Mouse (Mus musculus) MEL (cell line): ENCODE measurements around the gene Fam57b. TPM values are rescaled to one million over a fixed set of nuclear protein-coding genes. Genes with fewer than 3 reads are reported as not detected.

Experiments used
- DNase-seq: peaks from one replicate; pipeline ENCODE4 v3.0.0; 2011; ENCODE audit warnings: low read depth, low spot score
- H3K27ac ChIP-seq: 2 replicates; pipeline ENCODE4 v1.5.1; 2012; ENCODE audit warnings: low read depth, mild to moderate bottlenecking, control low read depth, low read length, moderate library complexity; ENCODE audit not compliant: control insufficient read depth
- H3K27me3 ChIP-seq, 2 experiments: fragments of 150-350 bp in 1 of 2; sonication (generic) in 1 of 2; 2 replicates each; pipeline ENCODE4 v1.6.1; 2012; ENCODE audit warnings: low read length in 2 of 2, mild to moderate bottlenecking in 2 of 2, improper control_type of control experiment in 1 of 2, moderate library complexity in 1 of 2; ENCODE audit not compliant: insufficient read depth in 2 of 2, control insufficient read depth in 1 of 2
- H3K36me3 ChIP-seq, 2 experiments: 2 replicates each; pipeline ENCODE4 v1.6.1; 2012 to 2014; ENCODE audit warnings: low read length in 2 of 2, improper control_type of control experiment in 1 of 2, inconsistent platforms in 1 of 2, mild to moderate bottlenecking in 1 of 2; ENCODE audit not compliant: insufficient read depth in 2 of 2, control insufficient read depth in 1 of 2
- H3K4me1 ChIP-seq, 2 experiments: fragments of 150-350 bp in 1 of 2; sonication (generic) in 1 of 2; 2 replicates each; pipeline ENCODE4 v1.6.1; 2012; ENCODE audit warnings: low read length in 2 of 2, improper control_type of control experiment in 1 of 2, mild to moderate bottlenecking in 1 of 2; ENCODE audit not compliant: insufficient read depth in 2 of 2, control insufficient read depth in 1 of 2
- H3K4me3 ChIP-seq, 2 experiments: fragments of 150-350 bp in 1 of 2; sonication (generic) in 1 of 2; 2 replicates each; pipeline ENCODE4 v1.5.1; 2012; ENCODE audit warnings: low read depth in 2 of 2, low read length in 2 of 2, mild to moderate bottlenecking in 2 of 2, moderate library complexity in 2 of 2, control low read depth in 1 of 2, improper control_type of control experiment in 1 of 2; ENCODE audit not compliant: control insufficient read depth in 1 of 2, insufficient read depth in 1 of 2
- H3K79me2 ChIP-seq: 2 replicates; pipeline ENCODE4 v1.6.1; 2012; ENCODE audit warnings: mild to moderate bottlenecking, low read length, moderate library complexity; ENCODE audit not compliant: control insufficient read depth, poor library complexity, insufficient read depth
- H3K9ac ChIP-seq: 2 replicates; pipeline ENCODE4 v1.6.1; 2012; ENCODE audit warnings: low read depth, mild to moderate bottlenecking, control low read depth, low read length, moderate library complexity; ENCODE audit not compliant: control insufficient read depth, poor library complexity, severe bottlenecking
- H3K9me3 ChIP-seq: fragments of 150-350 bp; sonication (generic); replicated peaks from 2 replicates; pipeline ENCODE4 v1.6.1; 2012; ENCODE audit warnings: mild to moderate bottlenecking, low read length, improper control_type of control experiment, moderate library complexity; ENCODE audit not compliant: insufficient read depth
- E2F4 ChIP-seq: IDR thresholded peaks from 2 replicates; pipeline ENCODE4 v1.6.1; 2011; ENCODE audit warnings: low read depth, low read length, improper control_type of control experiment, borderline replicate concordance
- ELF1 ChIP-seq: IDR thresholded peaks from 2 replicates; pipeline ENCODE4 v1.6.1; 2014; ENCODE audit warnings: low read depth, mild to moderate bottlenecking, inconsistent platforms, low read length, improper control_type of control experiment, moderate library complexity
- ETS1 ChIP-seq: IDR thresholded peaks from 2 replicates; pipeline ENCODE4 v1.6.1; 2012; ENCODE audit warnings: low read depth, mild to moderate bottlenecking, inconsistent platforms, low read length, improper control_type of control experiment, moderate library complexity
- HCFC1 ChIP-seq: IDR thresholded peaks from 2 replicates; pipeline ENCODE4 v1.6.1; 2012; ENCODE audit warnings: low read depth, mild to moderate bottlenecking, inconsistent platforms, low read length, improper control_type of control experiment, moderate library complexity
- KAT2A ChIP-seq: conservative IDR thresholded peaks from 2 replicates; pipeline ENCODE4 v1.6.1; 2012; ENCODE audit warnings: low read depth, low read length, improper control_type of control experiment, inconsistent platforms
- MAFK ChIP-seq: IDR thresholded peaks from 2 replicates; pipeline ENCODE4 v1.6.1; 2011; ENCODE audit warnings: low read depth, mild to moderate bottlenecking, low read length, improper control_type of control experiment, borderline replicate concordance
- MAX ChIP-seq: IDR thresholded peaks from 2 replicates; pipeline ENCODE4 v1.6.1; 2011; ENCODE audit warnings: low read length, improper control_type of control experiment
- MAZ ChIP-seq: IDR thresholded peaks from 2 replicates; pipeline ENCODE4 v1.6.1; 2012; ENCODE audit warnings: low read depth, mild to moderate bottlenecking, inconsistent platforms, low read length, improper control_type of control experiment
- MEF2A ChIP-seq: IDR thresholded peaks from 2 replicates; pipeline ENCODE4 v1.6.1; 2014; ENCODE audit warnings: low read depth, mild to moderate bottlenecking, inconsistent platforms, low read length, improper control_type of control experiment; ENCODE audit not compliant: poor library complexity, insufficient replicate concordance, severe bottlenecking; ENCODE audit errors: extremely low read depth
- MYB ChIP-seq: IDR thresholded peaks from 2 replicates; pipeline ENCODE4 v1.6.1; 2011; ENCODE audit warnings: mild to moderate bottlenecking, low read depth, low read length, improper control_type of control experiment
- POLR2AphosphoS2 ChIP-seq: IDR thresholded peaks from 2 replicates; pipeline ENCODE4 v1.6.1; 2011; ENCODE audit warnings: low read length, improper control_type of control experiment
- POLR2AphosphoS5 ChIP-seq: IDR thresholded peaks from 2 replicates; pipeline ENCODE4 v1.6.1; 2012; ENCODE audit warnings: low read depth, borderline replicate concordance, mild to moderate bottlenecking, inconsistent platforms, low read length, moderate library complexity, mixed read lengths
- TAL1 ChIP-seq: IDR thresholded peaks from 2 replicates; pipeline ENCODE4 v1.6.1; 2012; ENCODE audit warnings: mild to moderate bottlenecking, inconsistent platforms, low read length, moderate library complexity, mixed read lengths
- TBP ChIP-seq: IDR thresholded peaks from 2 replicates; pipeline ENCODE4 v1.8.0; 2011; ENCODE audit warnings: low read depth, low read length, improper control_type of control experiment
- TCF12 ChIP-seq: IDR thresholded peaks from 2 replicates; pipeline ENCODE4 v1.6.1; 2014; ENCODE audit warnings: low read depth, mild to moderate bottlenecking, inconsistent platforms, low read length, improper control_type of control experiment, moderate library complexity
- UBTF ChIP-seq: IDR thresholded peaks from 2 replicates; pipeline ENCODE4 v1.6.1; 2012; ENCODE audit warnings: low read depth, mild to moderate bottlenecking, inconsistent platforms, low read length, improper control_type of control experiment, moderate library complexity, borderline replicate concordance; ENCODE audit not compliant: insufficient read depth
- USF2 ChIP-seq, 2 experiments: IDR thresholded peaks; 2 replicates each; pipeline ENCODE4 v1.6.1; 2011 to 2012; ENCODE audit warnings: improper control_type of control experiment in 2 of 2, low read length in 2 of 2, borderline replicate concordance in 1 of 2, inconsistent platforms in 1 of 2, low read depth in 1 of 2, mild to moderate bottlenecking in 1 of 2; ENCODE audit not compliant: insufficient read depth in 1 of 2
- ZMIZ1 ChIP-seq: IDR thresholded peaks from 2 replicates; pipeline ENCODE4 v1.6.1; 2012; ENCODE audit warnings: low read depth, mild to moderate bottlenecking, inconsistent platforms, low read length, improper control_type of control experiment, moderate library complexity
- polyA plus RNA-seq, 2 experiments: library from polyadenylated mRNA; stranded (reverse) in 1 of 2; unstranded in 1 of 2; fragments of >175 nt in 1 of 2; fragments of >200 nt in 1 of 2; gene quantifications; 2 replicates each; pipeline versions ENCODE4 v1.2.1 to v1.2.4; 2012; ENCODE audit warnings: low replicate concordance in 2 of 2, low read depth in 1 of 2; ENCODE audit not compliant: insufficient read length in 2 of 2, insufficient read depth in 1 of 2, missing spikeins in 1 of 2
- total RNA-seq: library from RNA; depleted of rRNA; stranded (reverse); fragments of 300-350 nt; gene quantifications from 2 replicates; pipeline ENCODE4 v1.2.3, GENCODE M21; 2012

Gene Fam57b
- total and polyA plus RNA-seq, 3 experiments, result 0.50 to 1.7 TPM; not detected in 1

GRCm38 (mm10) chr7:126869780-126870519 lies 72.5 kb downstream of the Fam57b start:
- H3K9me3 ChIP-seq, result no peaks in the 10 kb centered on the region
- TF ChIP-seq UBTF (no peak), USF2 (IDR thresholded peaks at IDR 0.05; ENCODE audit: borderline replicate concordance in 1 of 2, insufficient read depth in 1 of 2, low read depth in 1 of 2, low read length in 2 of 2) (no peak), MEF2A (no peak), KAT2A (no peak), TCF12 (no peak), MAZ (no peak), MAX (no peak), MAFK (no peak), POLR2AphosphoS5 (no peak), TBP (no peak), ELF1 (no peak)
- TF ChIP-seq, all 39 proteins: peak for 0
- H3K4me3 ChIP-seq, result no peak overlapping the region
- H3K27me3 ChIP-seq, result no peaks in the 10 kb centered on the region
- peaks cover 0 to 15% of the 10 kb centered on the region in 2 experiments; a peak in 2 of 4 replicates for H3K36me3 ChIP-seq
- H3K9ac ChIP-seq, result no peak overlapping the region
- no peak overlapping the region for H3K27ac ChIP-seq
- H3K79me2 ChIP-seq, result no peaks in the 10 kb centered on the region
- no peaks in the 10 kb centered on the region for H3K4me1 ChIP-seq
- DNase-seq, result no peak

DNA sequence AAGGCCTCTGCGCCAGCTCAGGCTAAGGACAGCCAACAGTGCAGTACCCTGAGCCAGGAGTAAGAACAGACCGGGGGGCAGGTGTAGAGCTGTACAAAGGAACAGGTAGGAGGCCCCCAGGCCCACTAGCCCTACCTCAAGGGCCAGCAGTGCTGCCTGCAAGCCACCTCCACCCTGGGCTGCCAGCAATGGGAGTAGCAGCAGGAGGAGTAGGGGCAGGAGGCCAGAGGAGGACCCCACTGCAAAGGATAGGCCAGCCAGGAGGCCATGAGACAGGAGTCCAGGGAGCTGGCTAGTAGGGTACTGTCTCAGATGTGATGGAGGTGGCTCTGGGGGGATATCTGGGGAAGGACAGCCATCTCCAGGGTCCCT lies 73.0 kb downstream of the Fam57b start:
- no peaks in the 10 kb centered on the region for H3K79me2 ChIP-seq
- H3K9me3 ChIP-seq, result no peaks in the 10 kb centered on the region
- DNase-seq, result no peak
- no peak overlapping the region for H3K4me3 ChIP-seq
- H3K27ac ChIP-seq, result no peak overlapping the region
- no peak overlapping the region for H3K9ac ChIP-seq
- H3K36me3 ChIP-seq, result peaks cover 4 to 14% of the 10 kb centered on the region in 2 experiments; a peak in 3 of 4 replicates
- no peaks in the 10 kb centered on the region for H3K27me3 ChIP-seq
- TF ChIP-seq HCFC1, result no peak
- TF ChIP-seq MAX, result no peak
- no peak for TF ChIP-seq ETS1
- TF ChIP-seq TAL1, result no peak
- TF ChIP-seq ZMIZ1, result no peak
- TF ChIP-seq MAFK, result no peak
- no peak for TF ChIP-seq TBP
- no peak for TF ChIP-seq MEF2A
- no peak for TF ChIP-seq E2F4
- TF ChIP-seq MYB, result no peak
- no peak for TF ChIP-seq POLR2AphosphoS2
- H3K4me1 ChIP-seq, result no peaks in the 10 kb centered on the region
